Mouse (Mus musculus) forebrain, postnatal 0 days (tissue): Measurements from ENCODE around the gene Acads. TPM values are rescaled to one million over a fixed set of nuclear protein-coding genes. Genes with fewer than 3 reads are reported as not detected.
"Not testable (repeated sequence)": the region's sequence is repeated elsewhere in the genome, so short reads cannot be mapped to it uniquely, and the experiment has no call there.

ENCODE experiments used
- ATAC-seq: fragments of 200-750 bp; cut with Nextera tagmentation; 2 replicates; pipeline ENCODE4 v1.8.0; 2017; ENCODE audit warnings: mild to moderate bottlenecking, moderate library complexity
- DNase-seq: peaks from one replicate; pipeline ENCODE4 v3.0.0-alpha.2; 2015
- H3K27ac ChIP-seq: fragments of 300-500 bp; sonication (generic); 2 replicates; pipeline ENCODE4 v1.5.1; 2014; ENCODE audit warnings: low read depth, mild to moderate bottlenecking, antibody characterized with exemption, low read length, moderate library complexity, mixed read lengths
- H3K27me3 ChIP-seq: fragments of 300-500 bp; sonication (generic); 2 replicates; pipeline ENCODE4 v1.6.1; 2014; ENCODE audit warnings: mild to moderate bottlenecking, low read length, mixed read lengths; ENCODE audit not compliant: insufficient read depth
- H3K36me3 ChIP-seq: fragments of 300-500 bp; sonication (generic); 2 replicates; pipeline ENCODE4 v1.6.1; 2014; ENCODE audit warnings: mild to moderate bottlenecking, moderate library complexity; ENCODE audit not compliant: insufficient read depth
- H3K4me1 ChIP-seq: fragments of 300-500 bp; sonication (generic); 2 replicates; pipeline ENCODE4 v1.6.1; 2014; ENCODE audit warnings: antibody characterized with exemption; ENCODE audit not compliant: insufficient read depth
- H3K4me2 ChIP-seq: fragments of 300-500 bp; sonication (generic); 2 replicates; pipeline ENCODE4 v1.6.1; 2014; ENCODE audit warnings: low read depth, mild to moderate bottlenecking, moderate library complexity
- H3K4me3 ChIP-seq: fragments of 300-500 bp; sonication (generic); 2 replicates; pipeline ENCODE4 v1.5.1; 2014; ENCODE audit warnings: low read depth, low read length, mixed read lengths
- H3K9ac ChIP-seq: fragments of 300-500 bp; sonication (generic); 2 replicates; pipeline ENCODE4 v1.6.1; 2014; ENCODE audit warnings: mild to moderate bottlenecking
- H3K9me3 ChIP-seq: fragments of 300-500 bp; sonication (generic); 2 replicates; pipeline ENCODE4 v1.6.1; 2016; ENCODE audit warnings: low read length
- CTCF ChIP-seq: sonication (generic); IDR thresholded peaks from 2 replicates; pipeline ENCODE4 v1.5.1; 2016; ENCODE audit warnings: antibody characterized with exemption, control low read depth, low read depth
- WGBS: fragments of 180-500 bp; shearing (Covaris S2); extraction: QIAGEN DNeasy Blood & Tissue Kit; methylation state at CpG from one replicate; pipeline ENCODE4 v1.1.7; 2014; 5-methylcytosine and 5-hydroxymethylcytosine counted together
- polyA plus RNA-seq: library from polyadenylated mRNA; unstranded; fragments of >200 nt; fragmentation: Nextera tagmentation; extraction: Ambion mirVana; gene quantifications from 2 replicates; pipeline ENCODE4 v1.2.1, GENCODE M21; 2015
- total RNA-seq: library from RNA; depleted of rRNA; stranded (reverse); fragments of >200 nt; gene quantifications from 2 replicates; pipeline ENCODE4 v1.2.3, GENCODE M21; 2014

Acads gene
- total and polyA plus RNA-seq, 2 experiments from 2014 or later = 12.5 to 13.9 TPM

- WGBS = 36% methylated on average over 5 of the region's 5 CpGs
- Histone ChIP-seq H3K27ac (no peak overlapping the region), H3K4me3 (no peak overlapping the region), H3K4me1 (peaks cover 17% of the 10 kb centered on the region), H3K4me2 (peak overlapping the region; percentile 94), H3K9ac (no peak overlapping the region), H3K27me3 (no peaks in the 10 kb centered on the region), H3K36me3 (0 out of 2 replicates have a peak, but pooled peaks cover under 1% of the 10 kb centered on the region), H3K9me3 (no peaks in the 10 kb centered on the region)
- DNase-seq = no peak
- TF ChIP-seq CTCF = no peak
- no peak for ATAC-seq
Measured at GRCm38 (mm10) chr5:115155831-115156230, 36.7 kb upstream of the Acads start.

- Histone ChIP-seq H3K4me2 (peak overlapping the region; percentile 94), H3K9ac (no peak overlapping the region), H3K27me3 (no peaks in the 10 kb centered on the region), H3K27ac (no peak overlapping the region), H3K4me1 (peaks cover 17% of the 10 kb centered on the region), H3K9me3 (no peaks in the 10 kb centered on the region), H3K36me3 (peaks cover 6% of the 10 kb centered on the region), H3K4me3 (no peak overlapping the region)
- no peak for TF ChIP-seq CTCF
- WGBS = 71% methylated on average over 13 of the region's 13 CpGs
- ATAC-seq = no peak
- no peak for DNase-seq
Measured at GRCm38 (mm10) chr5:115155156-115155631, 36.0 kb upstream of the Acads start.

- DNase-seq (no peak), ATAC-seq (no peak)
- no peak overlapping the region for H3K4me3 ChIP-seq
- no peaks in the 10 kb centered on the region for H3K27me3 ChIP-seq
- no peak overlapping the region for H3K4me2 ChIP-seq
- H3K4me1 ChIP-seq = peaks cover 17% of the 10 kb centered on the region
- no peak overlapping the region for H3K27ac ChIP-seq
- no peak for TF ChIP-seq CTCF
- H3K36me3 ChIP-seq = peaks cover 30% of the 10 kb centered on the region
- no peaks in the 10 kb centered on the region for H3K9me3 ChIP-seq
- no peak overlapping the region for H3K9ac ChIP-seq
- 70% methylated on average over 8 of the region's 8 CpGs for WGBS
Measured at GRCm38 (mm10) chr5:115152132-115152956, 33.2 kb upstream of the Acads start.

GRCm38 (mm10) chr5:115151457-115151856, 32.3 kb upstream of the Acads start:
- no peak for TF ChIP-seq CTCF
- ATAC-seq = no peak
- H3K9me3 ChIP-seq = no peaks in the 10 kb centered on the region
- H3K9ac ChIP-seq = no peak overlapping the region
- H3K27me3 ChIP-seq = no peaks in the 10 kb centered on the region
- H3K4me2 ChIP-seq = no peak overlapping the region
- no peak overlapping the region for H3K4me3 ChIP-seq
- peaks cover 16% of the 10 kb centered on the region for H3K4me1 ChIP-seq
- H3K27ac ChIP-seq = no peak overlapping the region
- no peak for DNase-seq
- 88% methylated on average over 13 of the region's 13 CpGs for WGBS
- peaks cover 38% of the 10 kb centered on the region for H3K36me3 ChIP-seq

- DNase-seq (no peak), ATAC-seq (no peak)
- peaks cover 42% of the 10 kb centered on the region for H3K36me3 ChIP-seq
- peaks cover 12% of the 10 kb centered on the region for H3K4me1 ChIP-seq
- H3K27ac ChIP-seq = no peak overlapping the region
- H3K9me3 ChIP-seq = no peaks in the 10 kb centered on the region
- H3K4me3 ChIP-seq = no peak overlapping the region
- no peak overlapping the region for H3K9ac ChIP-seq
- no peaks in the 10 kb centered on the region for H3K27me3 ChIP-seq
- no peak overlapping the region for H3K4me2 ChIP-seq
- WGBS = 84% methylated on average over 5 of the region's 5 CpGs
- TF ChIP-seq CTCF = no peak
Measured at GRCm38 (mm10) chr5:115150991-115151390, 31.8 kb upstream of the Acads start.

GRCm38 (mm10) chr5:115149675-115150459, 30.7 kb upstream of the Acads start:
- Histone ChIP-seq H3K27me3 (no peaks in the 10 kb centered on the region), H3K4me1 (0 out of 2 replicates have a peak, but pooled peaks cover under 1% of the 10 kb centered on the region), H3K4me3 (no peak overlapping the region), H3K36me3 (peaks cover 47% of the 10 kb centered on the region), H3K9ac (no peak overlapping the region), H3K9me3 (no peaks in the 10 kb centered on the region), H3K27ac (no peak overlapping the region), H3K4me2 (no peak overlapping the region)
- 96% methylated on average over 14 of the region's 14 CpGs for WGBS
- ATAC-seq (no peak), DNase-seq (no peak)
- no peak for TF ChIP-seq CTCF

GRCm38 (mm10) chr5:115148872-115149271, 29.7 kb upstream of the Acads start:
- not testable (repeated sequence) for ATAC-seq, H3K9ac ChIP-seq, H3K4me1 ChIP-seq, H3K27ac ChIP-seq, H3K9me3 ChIP-seq, H3K27me3 ChIP-seq, H3K4me3 ChIP-seq, DNase-seq, H3K4me2 ChIP-seq
- peaks cover 47% of the 10 kb centered on the region for H3K36me3 ChIP-seq
- WGBS = no CpG with 5 or more reads among the region's 1 CpGs
